Mouse (Mus musculus): ENCODE data around the gene Tmem51.
"Not testable (repeated sequence)": the region's sequence is repeated elsewhere in the genome, so short reads cannot be mapped to it uniquely, and the experiment has no call there.

Gene Tmem51

DNA sequence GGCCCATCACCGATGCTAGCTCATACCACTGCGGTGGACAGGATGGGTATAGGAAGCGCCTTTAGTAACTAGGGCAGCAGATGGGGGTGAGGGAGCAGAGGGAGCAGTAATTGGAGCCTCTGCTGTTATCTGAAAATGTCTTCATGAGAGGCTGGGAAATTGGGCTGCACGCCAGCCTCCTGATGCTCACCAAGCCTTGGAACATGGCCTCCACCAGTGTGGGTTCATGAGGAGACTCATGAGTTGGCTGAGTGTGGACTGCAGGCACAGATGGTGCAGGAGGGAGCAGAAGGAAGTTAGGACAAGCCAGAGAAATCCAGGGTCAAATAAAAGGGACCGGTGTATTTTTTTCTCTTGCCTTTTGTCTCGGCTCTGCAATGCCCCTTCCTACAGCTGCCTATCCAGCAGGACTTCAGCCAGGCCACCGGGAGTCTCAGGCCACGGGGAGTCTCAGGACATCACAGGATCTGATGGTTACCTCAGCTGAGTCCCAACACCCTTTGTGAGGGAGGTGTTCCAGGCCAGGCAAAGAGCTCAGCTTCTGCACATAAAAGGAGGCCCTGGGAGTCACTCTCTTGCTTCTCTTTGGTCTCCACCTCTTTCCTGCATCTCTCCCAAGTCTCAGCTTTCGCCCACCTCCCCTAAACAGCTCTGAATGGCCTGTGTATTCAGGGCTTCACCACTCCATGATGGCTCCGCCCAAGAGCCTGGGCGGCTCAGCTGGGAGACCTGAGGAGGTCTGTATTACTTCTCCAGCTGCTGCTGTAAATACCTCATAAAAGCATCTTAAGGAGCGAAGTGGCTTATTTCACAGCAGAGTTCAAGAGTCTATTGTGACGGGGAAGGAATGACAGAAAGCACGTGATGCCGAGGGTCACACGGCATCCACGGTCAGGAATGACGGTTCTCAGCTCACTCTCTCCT lies 23.4 kb downstream of the Tmem51 start:
- DNase-seq (ENCODE audit: extremely low read depth, low read depth) = no peak

DNA sequence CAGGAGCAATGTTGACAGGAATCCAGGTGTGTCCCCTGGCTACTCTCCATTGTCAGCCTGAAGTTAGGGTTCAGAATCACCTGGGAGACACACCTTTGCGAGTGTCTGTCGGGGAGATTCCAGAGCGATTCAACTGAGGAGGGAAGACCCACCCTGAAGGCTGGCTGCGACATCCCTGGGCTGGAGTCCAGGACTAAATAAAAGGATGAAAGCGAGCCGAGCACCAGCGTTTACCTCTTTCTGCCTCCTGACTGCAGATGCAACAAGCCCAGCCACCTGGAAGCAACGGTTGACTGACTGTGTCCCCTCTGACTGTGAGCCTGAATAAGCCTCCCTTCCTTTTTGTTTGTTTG lies 24.3 kb downstream of the Tmem51 start:
- no peak for DNase-seq (ENCODE audit: extremely low read depth, low read depth)

DNA sequence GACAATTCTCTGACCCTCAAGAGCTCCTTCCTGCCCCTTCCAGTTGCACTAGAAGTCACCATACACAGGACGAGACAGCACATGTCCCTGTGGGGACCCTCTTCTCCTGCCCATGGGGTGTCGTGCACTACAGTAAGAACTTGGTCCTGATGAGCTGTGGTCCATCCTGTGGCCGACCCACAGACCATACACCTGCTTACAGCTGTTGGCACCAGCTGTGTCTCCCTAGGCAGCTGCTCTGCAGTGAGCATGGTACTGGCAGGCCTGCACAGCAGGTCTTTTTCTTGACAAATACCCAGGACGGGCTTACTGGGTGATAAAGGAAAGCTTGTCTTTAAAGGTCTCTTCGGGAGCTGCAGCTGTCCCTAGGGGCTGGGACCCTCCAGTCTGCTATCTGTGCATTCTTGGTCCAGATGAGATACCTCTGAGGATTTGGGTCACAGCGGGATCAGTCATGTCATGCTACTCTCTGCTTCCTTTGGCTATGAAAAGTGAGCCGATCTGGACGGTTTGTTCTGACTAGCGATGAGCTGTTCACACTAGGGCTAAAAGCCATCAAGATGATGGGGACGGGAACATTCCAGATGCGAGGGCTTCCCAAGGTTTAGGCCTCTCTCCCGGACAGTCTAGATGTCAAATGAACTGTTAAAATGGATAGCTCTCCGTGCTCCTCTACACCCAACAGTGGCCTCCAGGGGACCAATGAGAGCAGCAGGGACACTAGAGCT lies 24.8 kb downstream of the Tmem51 start:
- no peak for DNase-seq (ENCODE audit: extremely low read depth, low read depth)

DNA sequence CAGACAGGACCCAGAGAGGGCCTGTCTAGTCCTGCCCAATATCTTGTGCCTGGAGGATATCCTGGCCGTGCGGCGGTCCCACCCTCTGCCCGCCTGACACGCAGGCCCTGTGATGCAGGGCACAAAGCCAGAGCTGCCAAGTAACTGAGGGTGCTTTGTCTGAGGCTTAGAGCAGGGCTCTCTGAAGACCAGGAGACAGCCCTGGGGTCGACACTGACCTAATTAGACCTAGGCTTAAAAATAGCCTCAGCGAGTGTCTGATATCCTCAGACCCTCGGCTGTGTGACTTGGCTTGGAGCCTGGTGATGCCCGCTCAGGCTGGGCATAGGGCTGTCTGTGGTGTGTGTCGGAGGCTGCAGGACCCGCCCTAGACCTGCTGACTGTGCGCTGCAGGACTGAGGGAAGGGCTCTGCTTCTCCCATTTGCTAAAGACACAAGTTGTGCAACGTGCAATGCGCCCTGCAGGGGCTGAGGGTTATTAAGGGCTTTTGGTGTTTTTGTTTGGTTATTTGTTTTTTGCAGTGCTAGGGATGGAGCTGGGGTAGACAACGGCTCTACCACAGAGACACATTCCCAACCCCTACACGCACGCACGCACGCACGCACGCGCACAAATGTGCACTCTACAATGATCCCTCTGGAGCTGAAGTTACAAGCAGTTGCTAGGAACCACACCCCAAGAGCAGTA lies 26.4 kb downstream of the Tmem51 start:
- DNase-seq (ENCODE audit: extremely low read depth, low read depth) = no peak

DNA sequence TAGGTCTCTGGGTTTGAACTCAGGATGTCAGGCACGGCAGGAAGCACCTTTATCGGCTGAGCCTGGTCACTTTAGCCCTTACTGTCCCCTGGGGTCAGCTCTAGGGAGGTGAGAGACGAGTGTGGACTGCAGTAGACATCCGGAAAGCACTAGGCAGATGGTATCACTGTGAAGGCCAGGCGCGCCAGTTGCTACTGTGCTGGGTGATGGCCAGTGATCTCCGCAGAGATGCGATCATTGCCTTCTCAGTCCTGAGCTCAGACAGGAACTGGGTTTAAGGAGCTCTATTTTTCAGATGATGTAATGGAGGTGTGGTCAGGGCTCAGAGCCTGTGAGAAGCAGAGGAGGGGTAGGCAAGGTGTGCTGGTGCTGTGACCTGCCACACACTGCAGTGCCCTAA lies 28.5 kb downstream of the Tmem51 start:
- DNase-seq (ENCODE audit: extremely low read depth, low read depth) = no peak

DNA sequence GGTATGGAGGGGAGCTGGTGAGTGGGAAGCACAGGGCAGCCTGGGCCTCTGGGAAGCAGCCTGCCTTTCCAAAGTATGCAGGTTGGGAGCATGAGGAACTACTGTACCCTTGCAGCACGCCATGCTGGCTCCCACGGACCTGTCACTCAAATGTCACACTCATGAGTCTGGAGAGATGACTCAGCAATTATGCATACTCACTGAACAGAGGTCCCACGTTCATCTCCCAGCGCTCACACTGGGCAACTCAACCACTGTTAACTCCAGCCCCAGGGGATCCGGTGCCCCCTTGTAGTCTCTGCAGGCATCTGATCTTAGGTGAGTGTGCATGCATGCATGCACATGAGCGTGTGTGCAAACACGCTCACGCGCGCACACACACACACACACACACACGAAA lies 29.5 kb downstream of the Tmem51 start:
- DNase-seq (ENCODE audit: extremely low read depth, low read depth) = no peak

DNA sequence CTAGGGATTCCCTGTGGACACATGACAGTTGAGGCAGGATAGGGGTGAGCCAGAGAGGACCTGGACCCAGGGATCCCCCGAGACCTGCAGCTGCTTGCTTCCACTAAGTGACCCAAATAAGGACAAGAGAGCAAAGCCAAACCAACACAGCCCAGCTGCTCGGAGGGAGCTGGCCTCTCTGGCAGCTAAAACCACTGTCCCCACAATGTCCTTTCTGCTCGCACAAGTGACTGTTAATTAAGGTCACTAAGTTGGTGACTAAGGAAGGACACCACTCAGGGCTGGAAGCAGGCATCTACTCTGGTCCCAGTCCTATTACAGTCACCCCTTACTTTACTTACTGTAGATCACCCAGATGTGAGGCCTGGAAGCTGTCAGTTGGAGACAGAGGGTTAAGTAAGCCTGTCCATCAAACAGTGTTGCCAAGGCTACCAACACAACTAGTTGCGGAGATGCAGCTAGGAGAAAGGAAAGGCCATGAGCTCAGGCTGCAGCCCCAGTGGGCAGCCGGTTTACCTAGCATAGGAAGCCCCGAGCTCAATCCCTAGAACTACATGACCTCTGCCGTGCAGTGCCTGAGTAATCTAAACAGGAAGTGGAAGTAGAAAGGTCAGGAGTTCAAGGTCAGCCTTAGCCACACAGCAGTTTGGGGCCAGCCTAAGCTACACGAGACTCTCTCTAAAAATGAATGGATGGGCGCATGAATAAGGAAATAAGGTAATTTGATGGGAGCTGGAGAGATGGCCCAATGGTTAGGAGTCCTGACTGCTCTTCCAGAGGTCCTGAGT lies 30.2 kb downstream of the Tmem51 start:
- DNase-seq (ENCODE audit: extremely low read depth, low read depth) = no peak

DNA sequence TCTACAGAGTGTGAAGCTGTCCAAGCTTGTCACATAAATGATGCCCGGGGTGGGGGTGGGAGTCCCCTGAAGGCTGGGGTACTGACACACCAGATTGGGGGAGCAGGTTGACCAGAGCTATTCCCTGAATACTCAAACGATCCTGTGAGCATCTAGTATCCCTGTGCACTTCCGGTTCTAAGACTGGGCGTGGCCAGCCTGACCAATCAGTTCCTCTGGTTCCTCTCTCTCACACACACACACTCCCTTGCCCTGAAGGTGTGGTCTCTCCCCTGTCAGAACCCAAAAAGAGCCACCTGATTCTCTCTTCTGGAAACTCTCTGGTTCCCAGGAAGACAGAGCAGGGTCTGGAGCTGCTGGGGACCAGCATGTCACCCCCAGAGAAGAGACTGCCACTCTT lies 30.8 kb downstream of the Tmem51 start:
- DNase-seq (ENCODE audit: extremely low read depth, low read depth) = no peak

DNA sequence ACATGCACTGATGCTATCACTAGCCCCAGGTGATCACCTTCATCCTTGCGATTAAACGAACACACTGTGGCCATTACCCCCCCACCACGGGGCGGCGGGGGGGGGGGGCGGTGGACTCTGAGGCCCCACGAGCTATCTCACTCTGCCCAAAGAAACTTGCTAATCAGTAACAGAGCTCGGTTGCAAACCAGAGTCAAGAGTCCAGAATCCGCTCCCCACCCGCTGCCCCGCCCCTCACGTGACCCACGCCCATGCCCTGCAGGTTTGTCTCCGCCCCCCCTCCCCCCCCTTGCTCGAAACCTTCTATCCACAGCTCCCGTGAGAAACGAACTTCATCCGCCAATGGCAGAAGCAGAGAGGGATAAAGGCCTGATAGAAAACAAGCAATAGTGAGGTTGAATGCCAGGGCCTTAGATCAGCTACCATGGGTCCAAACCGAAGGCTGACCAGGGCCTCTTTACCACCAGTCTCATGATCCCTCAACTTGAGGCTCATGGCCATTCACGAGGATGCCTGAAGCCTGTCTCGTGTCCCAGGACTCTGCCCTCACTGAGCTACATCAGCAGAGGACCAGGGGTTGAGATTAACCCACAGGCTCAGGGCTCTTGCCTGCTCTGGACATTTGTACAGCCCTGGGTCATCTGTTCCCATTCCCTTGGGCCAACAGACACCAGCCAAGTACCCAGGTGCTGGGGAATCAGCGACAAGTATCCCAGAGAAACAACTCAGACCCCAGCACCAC lies 31.5 kb downstream of the Tmem51 start:
- DNase-seq (ENCODE audit: extremely low read depth, low read depth) = no peak

DNA sequence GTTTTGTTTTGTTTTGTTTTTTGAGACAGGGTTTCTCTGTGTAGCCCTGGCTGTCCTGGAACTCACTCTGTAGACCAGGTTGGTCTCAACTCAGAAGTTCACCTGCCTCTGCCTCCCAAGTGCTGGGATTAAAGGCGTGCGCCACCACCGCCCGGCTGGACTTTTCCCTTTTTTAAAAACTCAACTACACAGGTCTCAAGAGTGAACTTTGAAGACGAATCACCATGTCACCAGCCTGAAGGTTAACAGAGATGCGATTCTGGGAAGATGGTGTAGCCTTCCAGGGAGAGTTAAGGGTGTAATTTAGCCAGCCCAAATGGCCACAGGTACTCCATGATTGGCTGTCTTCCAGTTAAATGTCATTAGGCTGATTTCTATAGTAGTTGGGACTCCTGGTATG lies 32.2 kb downstream of the Tmem51 start:
- DNase-seq (ENCODE audit: extremely low read depth, low read depth) = not testable (repeated sequence)

DNA sequence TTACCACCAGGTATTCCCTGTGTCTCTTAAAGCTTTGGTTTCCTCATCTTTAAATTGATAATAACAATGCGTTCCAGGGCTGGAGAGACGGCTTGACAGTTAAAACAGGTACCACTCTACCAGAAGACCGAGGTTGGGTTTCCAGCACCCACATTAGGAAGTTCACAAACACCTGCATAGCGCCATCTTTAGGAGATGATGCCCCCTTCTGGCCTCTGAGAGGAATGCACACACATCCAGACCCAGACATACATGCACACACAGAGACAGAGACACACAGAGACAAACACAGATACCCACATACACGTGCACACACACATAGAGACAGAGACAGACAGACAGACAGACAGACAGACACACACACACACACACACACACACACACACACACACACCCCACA lies 34.1 kb downstream of the Tmem51 start:
- DNase-seq (ENCODE audit: extremely low read depth, low read depth) = no peak

DNA sequence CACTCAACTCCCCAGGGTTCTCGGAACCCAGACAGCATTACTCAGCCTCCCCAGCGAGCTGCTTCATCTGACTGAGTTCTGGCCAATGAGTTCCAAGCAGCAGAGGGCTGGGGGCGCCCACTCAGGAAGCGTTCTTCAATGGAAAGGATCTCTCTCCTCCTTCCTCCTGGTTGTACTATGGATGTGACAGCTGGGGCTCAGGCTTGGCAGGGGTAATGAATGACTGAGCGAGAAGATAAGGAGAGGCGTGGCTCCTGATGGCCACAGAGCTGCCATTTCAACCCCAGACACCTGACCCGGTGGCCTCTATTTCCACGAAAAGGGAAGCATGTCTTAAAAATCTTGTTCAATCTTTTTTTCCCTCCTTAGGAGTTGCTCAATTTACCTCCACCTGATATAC lies 35.7 kb downstream of the Tmem51 start:
- no peak for DNase-seq (ENCODE audit: extremely low read depth, low read depth)

DNA sequence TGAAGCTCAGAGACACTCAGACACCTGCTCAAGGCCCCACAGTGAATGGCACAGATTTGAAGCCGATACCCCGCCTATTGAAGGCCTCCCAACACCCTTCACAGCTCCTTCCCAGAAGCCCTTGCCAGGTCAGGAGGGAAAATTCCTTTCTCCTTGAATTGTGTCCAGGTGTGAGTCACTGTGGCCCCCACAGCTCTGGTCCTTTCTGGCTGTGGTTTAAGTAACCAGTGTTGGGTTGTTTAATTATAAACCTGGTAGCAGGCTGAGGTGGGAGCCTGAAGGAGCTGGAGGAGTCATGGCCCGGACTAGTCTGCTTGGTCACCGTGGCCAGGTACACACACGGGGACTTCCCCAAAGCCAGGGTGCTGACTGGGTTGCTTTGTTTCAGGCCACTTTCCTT lies 37.1 kb downstream of the Tmem51 start:
- no peak for DNase-seq (ENCODE audit: extremely low read depth, low read depth)

DNA sequence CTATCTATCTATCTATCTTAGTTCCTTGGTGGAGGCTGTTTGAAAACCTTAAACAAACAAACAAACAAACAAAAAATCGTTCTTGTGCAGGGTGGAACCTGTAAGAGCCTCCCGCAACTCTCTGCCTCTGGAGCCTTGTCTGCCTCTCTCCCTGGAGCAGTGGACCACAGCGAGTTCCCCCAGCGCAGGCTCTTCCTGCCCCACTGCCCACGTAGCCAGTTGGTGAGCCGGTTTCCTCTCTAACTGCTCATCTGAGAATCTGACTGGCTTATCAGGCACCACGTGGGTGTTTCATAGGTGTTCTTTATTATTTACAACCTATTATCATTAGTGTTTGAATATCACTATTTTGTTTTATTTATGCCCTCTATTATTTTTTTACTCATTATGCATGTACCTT lies 37.6 kb downstream of the Tmem51 start:
- DNase-seq (ENCODE audit: extremely low read depth, low read depth) = no peak

DNA sequence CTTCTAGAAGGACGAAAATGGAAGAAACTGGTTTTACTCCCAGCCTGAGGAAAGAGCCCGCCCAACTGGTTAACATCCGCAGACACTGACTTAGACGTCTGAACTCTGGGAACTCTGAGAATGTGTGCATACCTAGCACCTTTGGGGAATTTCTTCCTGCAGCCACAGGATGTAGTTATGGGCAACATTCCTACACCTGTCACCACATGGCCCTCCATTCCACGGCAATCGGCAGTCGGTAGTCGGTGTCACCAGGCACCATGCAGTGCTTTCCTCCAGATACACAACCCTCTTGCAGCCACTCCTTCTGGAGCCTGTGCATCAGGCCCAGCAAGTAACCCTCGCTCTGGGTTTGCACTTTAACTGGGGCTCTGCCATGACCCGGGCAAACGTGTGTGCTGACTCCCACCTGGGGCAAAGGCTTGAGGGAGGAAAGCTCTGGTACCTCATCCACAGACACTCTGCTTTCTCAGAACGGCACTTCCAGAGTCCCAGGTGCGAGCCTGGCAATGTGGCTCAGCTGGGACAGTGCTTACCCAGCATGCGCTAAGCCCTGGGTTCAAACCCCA lies 38.4 kb downstream of the Tmem51 start:
- DNase-seq (ENCODE audit: extremely low read depth, low read depth) = no peak

DNA sequence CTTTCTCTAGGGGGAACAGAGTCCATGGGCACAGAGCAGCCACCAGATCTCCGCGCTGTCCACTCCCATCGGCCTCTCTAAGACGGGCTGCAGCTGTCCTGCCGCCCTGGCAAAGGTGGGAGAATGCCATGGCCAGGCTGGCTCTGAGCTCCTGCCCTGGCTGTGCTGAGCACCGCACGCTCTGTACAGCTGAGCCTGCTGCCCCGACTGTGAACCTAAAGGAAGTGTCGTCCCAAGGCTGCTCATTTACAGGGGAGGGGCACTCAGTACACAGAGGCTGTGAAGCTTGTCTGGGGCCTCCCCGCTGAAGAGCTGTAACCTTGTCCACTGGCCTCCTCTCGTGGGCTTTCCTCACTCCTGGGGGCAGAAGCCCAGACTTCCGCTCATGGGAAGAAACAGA lies 39.7 kb downstream of the Tmem51 start:
- no peak for DNase-seq (ENCODE audit: extremely low read depth, low read depth)

DNA sequence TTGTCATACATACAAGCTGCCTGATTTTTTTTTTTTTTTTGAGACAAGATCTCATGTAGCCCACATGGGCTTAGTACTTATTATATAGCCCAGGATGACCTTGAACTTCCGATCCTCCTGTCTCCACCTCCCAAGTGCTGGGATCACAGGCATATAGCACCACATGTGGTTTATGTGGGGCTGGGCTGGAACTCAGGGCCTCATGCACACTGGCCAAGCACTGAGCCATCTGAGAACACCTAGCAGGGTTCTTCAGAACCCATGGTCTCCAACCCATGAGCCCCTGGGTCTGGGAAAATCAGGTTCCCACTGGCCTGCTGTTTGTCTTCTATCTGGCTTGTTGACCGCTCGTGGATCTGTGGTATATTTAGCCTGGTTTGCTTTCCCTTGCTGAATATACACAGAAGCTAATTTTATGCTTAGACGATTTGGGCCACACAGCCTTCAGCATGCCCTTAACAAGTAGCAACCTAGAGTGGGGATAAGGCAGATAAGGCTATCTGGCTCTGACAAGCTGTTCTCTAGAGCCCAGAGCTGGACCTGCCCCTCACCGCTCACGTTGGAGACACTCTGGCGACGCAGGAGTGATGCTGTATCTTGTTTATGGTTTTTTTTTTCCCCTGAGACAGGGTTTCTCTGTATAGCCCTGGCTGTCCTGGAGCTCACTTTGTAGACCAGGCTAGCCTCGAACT lies 44.3 kb downstream of the Tmem51 start:
- no peak for DNase-seq (ENCODE audit: extremely low read depth, low read depth)

DNA sequence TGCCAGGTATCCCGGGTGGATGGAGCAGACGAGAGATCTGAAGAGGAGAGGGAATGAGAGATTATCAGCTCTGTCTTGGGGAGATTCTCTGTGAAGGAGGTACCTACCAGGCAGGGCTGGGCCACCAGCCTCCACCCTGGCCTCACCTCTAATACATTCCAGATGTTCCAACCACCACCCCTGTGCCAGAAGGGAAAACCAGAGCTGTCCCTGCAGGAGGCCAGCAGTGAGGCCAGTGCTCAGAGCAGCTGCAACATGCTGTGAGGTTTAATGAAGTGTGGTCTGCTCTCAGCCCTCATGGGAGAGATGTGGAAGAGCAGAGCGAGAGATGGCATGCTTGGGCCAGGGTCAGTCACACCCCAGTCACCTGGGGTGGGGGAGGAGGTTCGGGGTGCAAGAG lies 46.2 kb downstream of the Tmem51 start:
- DNase-seq (ENCODE audit: extremely low read depth, low read depth) = no peak

DNA sequence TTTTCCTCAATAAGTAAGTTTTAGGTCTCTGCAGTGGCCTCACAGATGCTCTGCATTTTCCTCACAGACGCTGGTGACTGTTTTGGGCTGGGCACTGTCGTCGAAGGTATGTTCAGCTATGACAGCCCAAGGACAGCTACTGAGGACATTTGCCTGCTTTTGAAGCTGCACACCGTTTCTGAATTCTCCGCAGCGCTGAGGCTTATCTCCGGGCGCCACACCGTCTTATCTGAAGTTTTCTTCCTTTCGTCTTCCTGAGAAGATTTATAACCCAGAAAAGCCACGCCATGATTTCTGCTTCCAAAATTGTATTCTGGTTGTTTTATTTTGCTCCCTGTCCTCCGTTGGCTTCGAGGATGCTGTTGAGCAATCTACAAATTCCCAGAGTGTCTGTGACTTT lies 55.6 kb downstream of the Tmem51 start:
- DNase-seq (ENCODE audit: extremely low read depth, low read depth) = no peak

DNA sequence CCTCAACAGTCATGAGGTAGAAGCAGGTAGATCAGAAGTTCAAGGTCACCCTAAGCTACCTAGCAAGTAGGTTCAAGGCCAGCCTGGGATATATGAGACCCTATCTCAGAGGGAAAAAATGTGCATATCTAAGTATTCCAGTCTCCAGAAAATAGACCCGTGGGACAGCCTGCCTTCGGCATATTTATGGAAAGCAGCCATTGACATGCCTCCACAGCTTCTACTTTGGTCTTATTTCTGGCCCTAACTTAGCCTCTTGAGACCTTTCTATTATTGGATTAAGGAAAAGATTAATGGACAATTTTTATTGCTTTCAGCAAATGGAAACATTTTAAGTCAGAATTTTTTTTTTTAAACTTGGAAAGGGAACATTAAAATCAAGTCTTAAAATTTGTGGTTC lies 57.1 kb downstream of the Tmem51 start:
- DNase-seq (ENCODE audit: extremely low read depth, low read depth) = no peak

All from MEL-GATA-1-ER (cell line).